Mouse (Mus musculus) brain, embryonic 18.5 days (tissue): Measurements from ENCODE around the gene Slc25a45.

Experiments used
- DNase-seq: peaks from one replicate; pipeline ENCODE4 v3.0.0-alpha.2; 2012; ENCODE audit warnings: low read depth, low spot score

The Slc25a45 gene

DNA sequence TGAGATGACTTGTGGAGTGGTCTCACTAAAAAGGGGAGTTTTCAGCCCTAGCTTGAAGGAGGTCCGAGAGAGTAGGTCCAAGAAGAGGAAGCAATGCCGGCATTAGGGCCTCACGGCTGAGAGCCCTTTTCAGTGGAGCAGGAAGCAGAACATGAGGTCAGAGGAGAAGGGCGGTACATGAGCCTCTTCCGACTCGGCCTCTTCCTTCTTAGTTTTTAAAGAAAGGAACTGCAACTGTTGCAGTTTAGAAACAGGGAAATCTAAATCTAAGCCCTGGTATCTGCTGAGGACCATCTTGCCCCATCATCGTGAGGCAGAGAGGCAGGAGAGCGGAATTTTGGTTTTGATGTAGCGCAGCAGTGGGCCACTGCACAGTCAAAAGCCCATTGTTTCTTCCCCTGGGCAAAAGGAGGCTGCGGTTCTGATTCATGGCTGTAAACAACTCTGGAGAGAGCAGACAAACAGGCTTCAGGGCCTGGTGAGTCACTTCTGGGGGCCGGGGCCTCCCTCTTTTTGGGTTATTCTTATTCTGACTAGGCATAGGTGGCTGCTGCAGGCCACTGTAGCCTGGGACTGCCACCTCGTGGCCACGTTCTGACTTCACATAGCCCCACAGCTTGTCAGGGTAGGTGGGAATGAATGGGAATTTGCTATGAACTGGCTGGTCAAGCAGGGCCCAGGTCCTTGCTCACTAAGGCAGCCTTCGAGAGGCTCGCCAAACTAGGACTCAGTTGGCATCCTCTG, at the start of gene Slc25a45:
Slc25a45 (plus strand) TSS at position 191 of the 744 bp plus-strand sequence.
- DNase-seq, result no peak

GRCm38 (mm10) chr19:5828155-5828554, 49.5 kb upstream of the Slc25a45 start:
- DNase-seq, result no peak

GRCm38 (mm10) chr19:5828905-5829304, 48.7 kb upstream of the Slc25a45 start:
- no peak for DNase-seq

DNA sequence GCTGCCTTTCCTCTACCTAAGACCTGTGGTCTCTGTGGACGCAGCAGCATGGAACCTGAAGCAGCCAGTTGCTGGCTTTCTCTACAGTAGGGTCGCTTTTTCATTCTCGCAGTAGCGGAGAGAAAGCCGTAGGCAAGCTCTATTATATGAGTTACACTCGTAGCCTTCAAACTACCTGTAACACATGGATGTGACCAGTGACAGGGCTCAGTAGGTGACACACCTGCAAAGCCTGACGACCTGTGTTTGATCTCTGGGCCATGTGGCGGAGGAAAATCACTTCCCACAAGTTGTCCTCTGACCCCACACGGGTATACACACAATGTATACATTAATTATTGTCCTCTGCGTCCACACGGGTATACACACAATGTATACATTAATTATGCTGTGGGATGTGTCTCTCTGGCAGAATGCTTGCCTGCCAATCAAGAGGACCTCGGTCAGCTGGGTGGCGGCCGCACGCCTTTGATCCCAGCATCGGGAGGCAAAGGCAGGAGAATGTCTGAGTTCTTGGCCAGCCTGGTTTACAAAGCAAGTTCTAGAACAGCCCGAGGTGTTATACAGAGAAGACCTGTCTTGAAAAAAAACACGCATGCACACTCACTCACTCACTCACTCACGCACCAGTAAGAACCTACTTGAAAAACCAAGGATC, 47.5 kb upstream of the Slc25a45 start:
- DNase-seq, result no peak

- DNase-seq, result no peak
Measured at GRCm38 (mm10) chr19:5830776-5831175, 46.8 kb upstream of the Slc25a45 start.

- no peak for DNase-seq
Measured at GRCm38 (mm10) chr19:5831224-5831957, 46.2 kb upstream of the Slc25a45 start.

DNA sequence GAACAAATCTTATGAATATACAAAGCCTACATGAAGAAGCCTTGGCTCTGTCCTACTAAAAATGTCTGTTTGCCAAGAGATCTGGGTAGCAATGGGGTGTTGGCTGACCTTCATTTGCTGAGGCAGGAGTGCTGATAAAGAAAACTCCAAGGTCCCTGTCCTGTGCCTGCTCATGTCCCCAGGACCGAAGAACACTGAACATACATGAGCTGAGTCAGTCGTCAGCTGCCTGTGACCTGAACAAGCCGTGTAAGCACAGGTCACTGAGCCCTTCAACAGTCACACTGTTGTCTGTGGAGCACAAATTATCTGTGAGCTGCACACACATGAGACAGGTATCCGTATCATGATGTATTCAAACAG, 45.7 kb upstream of the Slc25a45 start:
- no peak for DNase-seq

- DNase-seq, result no peak
Measured at GRCm38 (mm10) chr19:5832326-5832725, 45.3 kb upstream of the Slc25a45 start.

- no peak for DNase-seq
Measured at GRCm38 (mm10) chr19:5833287-5834100, 44.1 kb upstream of the Slc25a45 start.

- DNase-seq, result no peak
Measured at GRCm38 (mm10) chr19:5834260-5834925, 43.2 kb upstream of the Slc25a45 start.

DNA sequence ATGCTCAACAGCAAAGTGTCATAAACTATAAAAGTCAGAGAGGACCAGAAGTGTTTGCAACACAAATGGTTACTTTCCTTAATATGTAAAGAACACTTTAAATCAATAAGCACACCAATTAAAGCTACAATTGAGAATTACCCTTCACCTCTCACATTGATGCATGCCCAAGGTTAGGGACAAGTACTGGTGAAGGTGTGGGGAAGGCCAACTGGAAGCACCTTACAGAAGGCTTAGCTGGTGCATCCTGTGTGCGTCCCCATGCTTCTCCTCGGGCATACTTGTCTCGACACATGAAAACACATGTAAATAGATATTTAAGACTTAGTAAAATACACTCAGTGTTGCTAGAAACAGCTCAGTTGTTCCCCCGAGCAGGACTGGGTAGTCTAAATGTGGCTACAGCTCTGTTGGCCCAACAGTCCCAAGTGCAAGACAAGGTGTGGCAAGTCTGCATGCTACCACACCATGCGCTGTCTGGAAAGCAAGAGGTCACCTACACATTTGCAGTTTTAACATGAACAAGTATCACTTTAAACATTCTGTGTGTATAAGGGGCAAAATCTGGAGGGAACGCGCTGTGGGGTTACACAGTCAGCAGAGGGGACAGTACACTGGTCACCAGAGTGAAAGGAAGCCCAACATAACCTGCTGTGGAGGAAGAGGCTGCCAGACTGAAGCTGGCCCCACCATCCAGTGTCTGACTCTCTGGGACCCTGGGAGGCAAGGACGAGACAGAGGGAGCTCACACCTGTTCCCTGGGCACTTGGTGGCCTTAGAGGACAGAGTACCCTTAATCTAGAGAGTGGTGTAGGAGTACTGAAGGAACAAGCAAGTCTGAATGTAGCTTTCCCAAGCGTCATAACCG, 42.3 kb upstream of the Slc25a45 start:
- DNase-seq, result no peak

DNA sequence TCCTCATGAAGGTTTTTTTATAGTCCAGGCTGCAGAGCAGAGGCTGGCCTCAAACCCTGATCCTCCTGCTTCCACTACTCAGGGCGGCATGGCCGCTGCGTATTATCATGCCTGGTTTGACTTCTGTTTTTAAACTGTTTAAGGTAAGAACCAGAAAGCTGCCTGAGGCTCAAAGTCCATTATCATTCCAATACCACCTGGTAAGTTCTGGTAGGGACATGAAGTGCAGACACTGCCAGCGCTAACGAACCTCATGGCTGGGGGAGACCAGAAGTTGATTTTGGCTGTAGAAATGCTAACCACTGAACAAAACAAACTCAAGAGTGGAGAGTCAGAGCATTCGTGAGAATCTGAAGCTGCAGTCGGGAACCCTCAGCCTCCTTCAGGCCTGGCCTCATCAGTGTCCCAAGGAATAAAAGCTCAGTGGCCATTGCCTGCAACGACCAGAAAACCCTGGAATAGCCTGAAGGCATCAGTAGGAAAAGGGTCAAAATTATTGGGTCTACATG, 41.6 kb upstream of the Slc25a45 start:
- no peak for DNase-seq

- no peak for DNase-seq
Measured at GRCm38 (mm10) chr19:5836941-5837572, 40.6 kb upstream of the Slc25a45 start.

DNA sequence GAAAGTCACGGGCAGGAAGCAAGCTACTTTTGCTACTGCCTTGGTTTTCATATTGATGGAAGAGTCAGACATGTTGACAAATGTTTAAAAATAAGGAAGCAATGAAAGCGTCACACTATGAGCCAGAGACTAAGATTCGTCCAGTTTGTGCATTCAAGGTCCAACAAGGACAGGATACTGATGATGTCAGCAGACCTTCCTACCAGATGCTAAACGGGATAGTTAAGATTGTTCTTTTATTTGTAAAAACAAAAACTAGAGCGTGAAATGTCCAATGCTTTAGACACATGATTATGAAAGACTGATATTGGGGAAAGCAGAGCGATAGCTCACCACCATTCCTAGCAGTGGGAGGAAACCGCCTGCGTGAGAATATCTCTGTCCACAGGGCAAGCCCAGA, 40.0 kb upstream of the Slc25a45 start:
- DNase-seq, result no peak

DNA sequence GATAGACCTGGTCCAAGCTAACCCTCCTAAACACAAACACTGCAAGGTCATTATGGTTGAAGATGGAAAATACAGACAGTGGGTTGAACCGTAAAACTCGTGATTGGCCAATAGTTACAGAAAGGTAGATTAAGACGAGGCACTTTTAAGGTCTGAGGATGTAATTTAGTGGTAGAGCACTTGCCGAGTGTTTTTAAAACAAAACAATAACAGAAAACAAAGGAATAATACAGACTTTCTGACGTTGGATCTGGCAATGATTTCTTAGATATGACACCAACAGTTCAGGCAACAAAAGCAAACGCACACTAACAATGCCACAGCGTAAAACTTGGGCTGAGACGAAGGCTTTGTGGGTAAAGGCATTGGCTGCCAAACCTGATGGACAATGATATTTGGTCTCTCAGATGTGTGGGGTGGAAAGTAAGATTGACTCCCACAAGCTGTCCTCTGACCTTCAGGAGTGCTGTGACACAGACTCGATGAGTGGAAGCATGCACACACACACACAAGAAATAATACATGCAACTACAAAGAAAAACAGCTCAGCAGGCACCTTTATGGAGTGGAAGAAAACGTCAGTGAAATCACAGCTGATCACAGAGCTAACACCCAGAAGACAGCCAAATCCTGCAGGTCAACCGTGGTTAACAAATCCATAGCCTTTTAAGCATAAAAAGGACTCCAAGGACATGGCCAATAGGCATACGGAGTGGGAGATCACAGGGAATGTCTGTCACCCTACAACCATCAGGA, 39.3 kb upstream of the Slc25a45 start:
- no peak for DNase-seq

- DNase-seq, result no peak
Measured at GRCm38 (mm10) chr19:5838892-5839165, 38.8 kb upstream of the Slc25a45 start.

GRCm38 (mm10) chr19:5839317-5840085, 38.1 kb upstream of the Slc25a45 start:
- DNase-seq, result no peak
